Mouse (Mus musculus): ENCODE results near the gene Elf3. TPM values are rescaled to one million over a fixed set of nuclear protein-coding genes. Genes with fewer than 3 reads are reported as not detected.
"Not testable (repeated sequence)": the region's sequence is repeated elsewhere in the genome, so short reads cannot be mapped to it uniquely, and the experiment has no call there.

Gene Elf3
- polyA plus RNA-seq, 1 experiment: 0.15 TPM

DNA sequence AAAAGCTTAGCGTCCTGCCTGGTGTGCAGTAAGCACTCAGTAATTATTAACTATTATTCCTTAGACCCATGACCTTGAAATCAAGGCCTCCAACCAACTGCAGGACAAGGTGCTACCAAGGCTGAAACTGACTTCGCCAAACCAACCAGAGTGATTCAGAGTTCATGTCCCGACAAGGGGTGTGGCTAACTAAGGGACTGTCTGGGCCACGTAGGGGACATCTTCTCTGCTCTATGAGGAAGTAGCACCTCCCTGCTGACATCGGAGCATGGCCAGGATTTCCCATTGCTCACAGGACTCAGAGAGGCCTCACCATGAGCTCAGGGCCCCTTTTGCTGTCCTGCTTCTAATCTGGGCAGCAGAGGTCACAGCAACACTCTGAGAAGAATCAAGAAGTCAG is 7.5 kb upstream of the Elf3 start:
- TF ChIP-seq POLR2A (IDR thresholded peaks at IDR 0.05; ENCODE audit: borderline replicate concordance, extremely low read depth, insufficient read depth, insufficient read length, poor library complexity, severe bottlenecking): no peak
- no peak for TF ChIP-seq CTCF (IDR thresholded peaks at IDR 0.05; ENCODE audit: borderline replicate concordance, extremely low read depth, insufficient read depth, insufficient read length)
- DNase-seq (ENCODE audit: low read depth): no peak

DNA sequence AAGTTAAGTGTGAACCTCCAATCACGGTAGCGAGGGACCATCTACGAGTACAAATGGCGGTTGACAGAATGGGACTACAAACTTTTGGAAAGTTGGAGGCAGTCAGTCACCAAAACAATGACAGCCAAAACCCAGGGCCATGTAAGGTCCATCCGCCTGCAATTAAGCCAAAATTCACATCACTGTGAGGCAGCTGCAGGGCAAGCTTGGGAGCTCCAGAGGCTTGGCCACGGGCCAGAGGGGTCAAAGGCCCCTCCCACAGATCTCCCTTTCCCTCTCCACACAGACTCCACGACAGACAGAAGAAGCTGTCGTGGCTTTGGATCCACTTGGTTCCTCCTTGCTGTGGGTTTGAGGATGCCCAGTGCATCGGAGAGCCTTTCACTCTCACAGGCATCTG is 4.9 kb upstream of the Elf3 start:
- DNase-seq (ENCODE audit: low read depth): no peak

DNA sequence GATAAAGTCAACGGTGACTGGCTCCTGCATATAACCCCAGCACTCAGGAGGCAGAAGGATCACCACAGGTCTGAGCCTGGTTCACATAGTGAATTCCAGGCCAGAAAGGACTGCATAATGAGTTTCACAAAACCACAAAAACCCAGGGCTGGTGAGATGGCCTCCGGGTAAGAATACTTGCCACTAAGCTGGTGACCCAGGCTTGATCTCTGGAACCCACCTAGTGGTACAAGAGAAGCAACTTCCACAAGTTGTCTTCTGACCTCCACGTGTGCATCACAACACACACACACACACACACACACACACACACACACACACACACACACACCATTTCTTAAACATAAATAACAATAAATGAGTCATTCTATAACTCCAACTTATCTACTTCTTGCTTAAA is 4.0 kb upstream of the Elf3 start:
- TF ChIP-seq POLR2A (IDR thresholded peaks at IDR 0.05; ENCODE audit: borderline replicate concordance, extremely low read depth, insufficient read depth, insufficient read length, poor library complexity, severe bottlenecking): no peak
- TF ChIP-seq CTCF (IDR thresholded peaks at IDR 0.05; ENCODE audit: borderline replicate concordance, extremely low read depth, insufficient read depth, insufficient read length): no peak
- DNase-seq (ENCODE audit: low read depth): no peak

More for the DNA sequence above, 4.9 kb upstream of the Elf3 start:
- TF ChIP-seq POLR2A (IDR thresholded peaks at IDR 0.05; ENCODE audit: borderline replicate concordance, extremely low read depth, insufficient read depth, insufficient read length, poor library complexity, severe bottlenecking) (no peak), CTCF (IDR thresholded peaks at IDR 0.05; ENCODE audit: borderline replicate concordance, extremely low read depth, insufficient read depth, insufficient read length) (no peak)

DNA sequence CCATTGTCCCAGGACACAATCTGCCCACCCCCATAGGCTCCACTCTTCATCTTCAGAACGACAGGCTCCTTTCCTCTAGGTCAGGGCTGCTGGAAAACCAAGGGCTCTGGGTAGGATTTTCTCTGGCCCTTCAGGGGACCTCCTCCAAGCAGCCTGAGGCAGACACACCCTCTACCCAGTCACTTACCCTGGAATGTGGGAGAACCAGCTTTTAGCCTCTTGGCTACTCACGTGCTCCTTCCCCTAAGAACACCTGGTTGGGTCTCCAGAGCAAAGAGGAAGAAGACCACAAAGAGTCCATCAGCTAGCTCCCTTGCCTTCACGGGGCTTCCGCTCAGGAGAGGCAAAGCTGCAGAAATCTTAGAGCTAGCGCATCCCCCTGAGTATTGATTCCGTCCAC is 2.6 kb upstream of the Elf3 start:
- DNase-seq (ENCODE audit: low read depth): no peak
- TF ChIP-seq POLR2A (IDR thresholded peaks at IDR 0.05; ENCODE audit: borderline replicate concordance, extremely low read depth, insufficient read depth, insufficient read length, poor library complexity, severe bottlenecking): no peak
- no peak for TF ChIP-seq CTCF (IDR thresholded peaks at IDR 0.05; ENCODE audit: borderline replicate concordance, extremely low read depth, insufficient read depth, insufficient read length)

DNA sequence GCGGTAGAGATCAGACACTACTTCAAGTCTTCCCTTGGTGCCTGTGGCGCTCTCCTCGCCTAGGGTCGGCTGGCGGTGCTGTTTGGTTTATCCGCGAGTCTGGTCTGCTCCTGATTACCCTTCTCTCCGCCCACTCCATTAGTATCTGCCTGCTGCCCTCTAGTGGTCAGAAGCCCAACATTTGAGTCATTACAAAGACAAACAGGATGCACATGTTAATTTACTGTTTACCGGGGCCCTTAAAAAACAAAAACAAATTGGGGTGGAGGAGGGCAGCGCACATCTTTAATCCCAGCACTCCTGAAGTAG is 714 bp upstream of the Elf3 start:
- DNase-seq (ENCODE audit: low read depth): peak; percentile 94
- TF ChIP-seq POLR2A (IDR thresholded peaks at IDR 0.05; ENCODE audit: borderline replicate concordance, extremely low read depth, insufficient read depth, insufficient read length, poor library complexity, severe bottlenecking) (no peak), CTCF (IDR thresholded peaks at IDR 0.05; ENCODE audit: borderline replicate concordance, extremely low read depth, insufficient read depth, insufficient read length) (peak; percentile 78; the same call in 1 of the 2 replicates)

DNA sequence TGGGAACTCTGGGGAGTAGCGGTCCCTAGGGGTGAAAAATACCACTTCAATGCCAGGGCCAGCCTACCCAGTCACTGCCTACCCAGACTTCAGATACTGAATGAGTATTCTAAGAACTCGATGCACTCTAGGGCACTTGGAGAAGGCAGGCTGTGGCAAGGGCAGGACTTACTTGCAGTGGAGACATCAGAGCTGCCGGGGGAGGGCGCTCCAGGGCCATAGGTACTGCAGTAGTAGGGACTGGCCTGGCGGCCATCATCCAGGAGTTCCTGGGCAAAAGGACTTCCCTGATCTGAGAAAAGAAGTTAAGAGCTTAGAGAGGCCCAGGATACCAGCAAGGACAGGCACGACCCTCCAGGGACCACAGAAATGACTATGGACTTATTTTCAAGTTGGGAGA is 2.1 kb downstream of the Elf3 start:
- no peak for DNase-seq (ENCODE audit: low read depth)
- TF ChIP-seq CTCF (IDR thresholded peaks at IDR 0.05; ENCODE audit: borderline replicate concordance, extremely low read depth, insufficient read depth, insufficient read length): no peak
- no peak for TF ChIP-seq POLR2A (IDR thresholded peaks at IDR 0.05; ENCODE audit: borderline replicate concordance, extremely low read depth, insufficient read depth, insufficient read length, poor library complexity, severe bottlenecking)

DNA sequence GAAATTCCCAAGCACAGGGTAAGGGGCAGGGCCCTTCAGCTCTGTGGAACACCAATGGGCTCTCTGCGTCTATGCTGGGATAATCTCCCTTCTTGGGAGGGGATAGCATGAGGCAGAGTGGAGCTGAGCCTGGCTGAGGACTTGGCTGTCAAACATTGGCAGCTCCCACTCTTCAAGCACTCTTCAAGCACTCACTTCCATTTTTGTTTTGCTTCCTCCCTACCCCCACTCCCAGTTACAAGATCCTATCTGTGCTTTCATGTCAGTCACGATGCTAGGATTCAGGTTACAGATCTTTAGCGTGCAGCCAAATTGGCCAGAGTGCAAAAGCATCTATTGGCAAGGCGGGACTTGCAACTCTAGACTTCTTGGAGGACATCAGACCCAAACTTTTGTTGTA is 5.5 kb downstream of the Elf3 start:
- DNase-seq (ENCODE audit: low read depth): peak; percentile 21
- TF ChIP-seq CTCF (IDR thresholded peaks at IDR 0.05; ENCODE audit: borderline replicate concordance, extremely low read depth, insufficient read depth, insufficient read length): no peak
- no peak for TF ChIP-seq POLR2A (IDR thresholded peaks at IDR 0.05; ENCODE audit: borderline replicate concordance, extremely low read depth, insufficient read depth, insufficient read length, poor library complexity, severe bottlenecking)

DNA sequence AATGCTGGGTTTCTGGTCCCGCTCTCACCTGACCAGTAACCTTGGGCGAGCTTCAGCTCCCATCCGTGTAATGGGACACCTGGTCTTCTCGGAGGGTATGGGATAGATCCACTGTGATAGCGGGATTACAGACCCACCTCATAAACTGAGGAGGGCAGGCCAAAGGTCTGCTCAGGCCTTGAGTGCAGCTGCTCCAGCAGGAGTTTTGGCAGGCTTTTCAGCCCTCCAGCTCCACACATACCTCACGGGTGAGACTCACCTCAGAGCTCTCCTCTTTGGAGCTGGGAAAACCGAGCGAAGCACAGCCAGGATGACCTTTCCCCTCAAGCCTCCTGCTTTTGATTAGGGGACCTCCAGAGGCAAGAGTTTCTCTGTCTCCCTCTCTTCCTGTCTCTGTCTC is 7.0 kb downstream of the Elf3 start:
- TF ChIP-seq CTCF (IDR thresholded peaks at IDR 0.05; ENCODE audit: borderline replicate concordance, extremely low read depth, insufficient read depth, insufficient read length): no peak

DNA sequence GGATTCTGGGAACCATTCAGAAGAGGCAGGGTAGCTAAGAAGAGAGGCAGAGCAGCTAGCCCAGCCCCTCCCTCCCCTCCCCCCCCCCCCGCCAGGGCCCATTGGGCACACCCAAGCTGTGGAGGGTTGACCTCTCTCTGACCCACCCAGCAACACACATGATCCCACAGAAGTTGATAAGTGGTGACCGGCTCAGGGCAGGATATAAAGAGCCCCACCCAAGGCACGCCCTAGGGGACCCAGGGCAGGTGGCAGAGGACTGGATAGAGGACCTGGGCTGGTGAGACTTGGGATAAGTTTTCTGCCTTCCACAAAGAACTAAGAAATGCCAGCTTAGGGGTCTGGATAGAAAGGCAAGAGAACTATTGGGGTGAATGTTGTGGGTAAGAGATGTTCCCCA is 7.7 kb downstream of the Elf3 start:
- no peak for DNase-seq (ENCODE audit: low read depth)
- no peak for TF ChIP-seq POLR2A (IDR thresholded peaks at IDR 0.05; ENCODE audit: borderline replicate concordance, extremely low read depth, insufficient read depth, insufficient read length, poor library complexity, severe bottlenecking)
- TF ChIP-seq CTCF (IDR thresholded peaks at IDR 0.05; ENCODE audit: borderline replicate concordance, extremely low read depth, insufficient read depth, insufficient read length): no peak

More for the DNA sequence above, 7.0 kb downstream of the Elf3 start:
- DNase-seq (ENCODE audit: low read depth): no peak

DNA sequence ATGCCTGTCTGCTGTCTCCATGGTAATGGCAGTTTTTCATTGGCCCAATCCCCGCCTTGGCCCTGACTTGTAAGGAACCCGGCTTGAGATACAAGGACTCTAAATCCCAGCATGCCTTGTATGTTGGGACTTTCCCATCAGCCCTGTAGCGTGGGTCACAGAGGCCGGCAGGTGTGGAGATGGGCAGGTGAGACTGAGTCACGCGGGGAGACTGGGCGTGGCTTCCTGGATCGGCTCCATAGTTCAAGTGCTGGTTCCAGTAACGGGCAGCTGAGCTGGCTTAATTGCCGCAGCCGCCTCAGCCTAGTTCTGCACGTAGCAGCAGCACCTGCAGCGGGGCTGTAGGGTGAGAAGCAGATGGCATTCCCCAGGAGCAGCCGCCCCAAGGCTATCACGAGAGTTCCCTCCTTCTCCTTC is 9.9 kb downstream of the Elf3 start:
- TF ChIP-seq POLR2A (IDR thresholded peaks at IDR 0.05; ENCODE audit: borderline replicate concordance, extremely low read depth, insufficient read depth, insufficient read length, poor library complexity, severe bottlenecking) (no peak), CTCF (IDR thresholded peaks at IDR 0.05; ENCODE audit: borderline replicate concordance, extremely low read depth, insufficient read depth, insufficient read length) (no peak)
- peak; percentile 85 for DNase-seq (ENCODE audit: low read depth)

DNA sequence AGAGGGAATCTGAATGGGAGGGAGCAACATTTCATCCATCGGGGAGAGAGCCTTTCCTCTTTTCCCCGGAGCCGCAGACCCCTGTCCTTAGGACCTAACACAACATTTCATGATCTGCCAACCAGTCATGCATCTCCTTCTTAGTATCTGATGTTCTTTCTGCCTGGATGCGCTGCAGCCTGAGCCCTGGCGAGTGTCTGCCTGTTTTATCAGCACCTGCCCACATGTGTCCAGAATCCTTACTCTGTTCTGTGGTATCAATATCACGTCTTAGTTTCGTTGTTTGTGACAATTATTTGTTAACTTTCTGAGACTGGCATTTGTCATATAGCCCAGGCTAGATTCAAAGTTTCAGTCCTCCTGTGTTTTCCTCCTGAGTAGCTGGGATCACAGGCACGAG is 14.4 kb downstream of the Elf3 start:
- DNase-seq (ENCODE audit: low read depth): no peak
- TF ChIP-seq POLR2A (IDR thresholded peaks at IDR 0.05; ENCODE audit: borderline replicate concordance, extremely low read depth, insufficient read depth, insufficient read length, poor library complexity, severe bottlenecking) (no peak), CTCF (IDR thresholded peaks at IDR 0.05; ENCODE audit: borderline replicate concordance, extremely low read depth, insufficient read depth, insufficient read length) (no peak)

DNA sequence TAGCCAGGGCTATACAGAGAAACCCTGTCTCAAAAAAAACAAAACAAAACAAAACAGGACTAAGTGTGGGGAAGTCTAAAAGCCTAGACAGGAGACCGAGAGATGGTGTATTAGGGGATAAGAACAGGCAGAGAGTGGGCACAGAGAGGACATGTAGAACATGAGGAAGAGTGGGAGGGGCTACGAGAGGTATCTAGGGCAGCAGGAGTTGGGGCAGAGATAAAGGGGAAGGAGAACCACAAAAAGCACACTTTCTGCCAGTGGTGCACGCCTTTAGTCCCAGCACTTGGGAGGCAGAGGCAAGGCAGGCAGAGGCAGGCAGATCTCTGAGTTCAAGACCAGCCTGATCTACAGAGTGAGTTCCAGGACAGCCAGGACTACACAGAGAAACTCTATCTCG is 18.2 kb downstream of the Elf3 start:
- DNase-seq (ENCODE audit: low read depth): not testable (repeated sequence)

DNA sequence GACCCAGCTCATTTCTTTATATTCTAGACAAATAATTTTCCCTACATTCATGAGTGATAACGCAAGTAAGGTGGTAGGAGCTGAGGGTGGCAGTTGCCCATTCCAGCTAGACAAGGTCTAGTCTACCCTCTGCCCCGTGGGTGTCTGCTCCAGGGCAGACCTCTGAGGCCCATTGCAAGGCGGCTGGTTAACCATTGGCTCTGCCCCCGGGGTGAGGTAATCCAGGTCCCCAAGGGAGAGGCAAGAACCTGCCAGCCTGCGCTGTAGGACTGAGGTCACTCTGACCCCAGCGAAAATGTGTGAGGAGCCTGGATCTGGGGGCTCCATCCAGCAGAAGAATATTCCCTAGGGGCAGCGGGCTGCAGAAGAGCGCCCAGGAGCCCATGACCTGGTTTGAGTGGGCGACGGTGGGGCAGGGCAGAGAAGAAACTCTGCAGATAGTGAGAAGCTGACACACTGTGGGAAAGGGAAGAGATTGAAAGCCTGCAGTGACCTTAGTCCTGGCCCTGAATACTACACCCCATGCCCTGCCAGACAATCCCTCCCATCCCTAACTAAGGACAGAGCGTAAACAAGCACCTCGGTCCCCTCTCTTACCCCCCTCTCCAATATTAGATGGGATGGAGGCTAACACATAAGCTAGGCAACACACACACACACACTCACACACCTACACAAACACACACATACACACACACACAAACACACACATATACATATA is 21.1 kb downstream of the Elf3 start:
- TF ChIP-seq POLR2A (IDR thresholded peaks at IDR 0.05; ENCODE audit: borderline replicate concordance, extremely low read depth, insufficient read depth, insufficient read length, poor library complexity, severe bottlenecking) (no peak), CTCF (IDR thresholded peaks at IDR 0.05; ENCODE audit: borderline replicate concordance, extremely low read depth, insufficient read depth, insufficient read length) (no peak)
- no peak for DNase-seq (ENCODE audit: low read depth)

Measured in brain, embryonic 14.5 days (tissue).